Mouse (Mus musculus) lung, adult 2 months (tissue): ENCODE data around the gene Cd209g. TPM values are rescaled to one million over a fixed set of nuclear protein-coding genes. Genes with fewer than 3 reads are reported as not detected.

ENCODE experiments used
- DNase-seq: peaks from one replicate; pipeline ENCODE4 v3.0.0; 2022
- H3K4me1 ChIP-seq: fragments of 200-500 bp; 2 replicates; pipeline ENCODE4 v1.6.1; 2011; ENCODE audit warnings: low read length; ENCODE audit not compliant: control insufficient read depth, insufficient read depth
- H3K4me3 ChIP-seq: fragments of 200-500 bp; replicated peaks from 2 replicates; pipeline ENCODE3; 2011; ENCODE audit warnings: low read depth, mild to moderate bottlenecking, control low read depth, low read length; ENCODE audit errors: extremely low read depth
- CTCF ChIP-seq: fragments of 200-500 bp; IDR thresholded peaks from 2 replicates; pipeline ENCODE4 v1.5.1; 2011; ENCODE audit warnings: mild to moderate bottlenecking, low read length, control low read depth; ENCODE audit not compliant: insufficient read depth
- POLR2A ChIP-seq: fragments of 200-500 bp; IDR thresholded peaks from 2 replicates; pipeline ENCODE4 v1.6.1; 2011; ENCODE audit warnings: low read depth, mild to moderate bottlenecking, control low read depth, low read length, borderline replicate concordance; ENCODE audit errors: extremely low read depth
- WGBS: fragments of 180-500 bp; shearing (Covaris S2); methylation state at CpG from one replicate; pipeline ENCODE4 v1.1.7; 2018; 5-methylcytosine and 5-hydroxymethylcytosine counted together
- polyA plus RNA-seq: library from polyadenylated mRNA; depleted of rRNA; stranded (reverse); fragments of >200 nt; gene quantifications from 2 replicates; pipeline ENCODE4 v1.2.3, GENCODE M21; 2012; rRNA removed

Gene Cd209g
- polyA plus RNA-seq, 1 experiment = 1.8 TPM

DNA sequence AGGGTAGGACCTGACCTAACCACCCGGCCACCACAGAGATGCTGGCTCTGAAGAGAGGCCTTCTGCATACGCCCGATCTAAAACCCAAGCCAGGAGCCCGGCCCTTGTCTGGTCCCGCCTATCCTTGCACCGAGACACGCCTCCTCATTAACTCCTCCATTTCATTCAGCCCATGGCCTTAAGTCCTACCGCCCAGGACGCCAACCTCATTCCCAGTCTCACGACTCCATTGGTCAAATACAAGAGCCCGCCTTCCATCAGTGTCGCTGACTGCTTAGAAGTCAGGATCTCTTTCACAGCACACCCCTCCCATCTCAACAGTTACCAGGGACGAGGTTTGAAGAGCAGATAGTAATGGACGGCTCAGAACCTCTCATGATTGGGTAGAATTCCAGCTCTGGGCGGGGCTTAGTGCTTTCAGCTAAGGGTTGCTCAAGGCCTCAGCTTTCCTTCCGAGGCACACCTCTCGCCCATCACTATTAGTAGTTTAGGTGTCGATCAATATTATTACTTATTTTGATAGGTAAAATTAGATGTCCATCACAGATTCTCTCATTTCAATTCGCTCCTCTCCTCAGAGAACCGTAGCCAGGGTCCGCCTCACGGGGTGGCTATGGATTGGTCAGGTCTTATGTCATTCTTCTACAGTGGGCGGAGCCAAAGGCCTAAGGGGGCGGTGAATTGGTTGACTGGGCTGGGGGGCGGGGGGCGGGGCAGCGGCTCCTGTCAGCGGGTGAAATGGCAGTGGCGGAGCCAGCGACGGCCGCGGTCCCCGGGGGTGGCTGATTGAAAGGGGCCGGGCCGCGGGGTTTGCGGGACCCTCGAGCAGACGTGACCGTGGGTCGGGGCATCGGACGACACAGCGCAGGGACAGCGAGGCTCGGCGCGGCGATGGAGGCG is 32.2 kb downstream of the Cd209g start, which contains the start of gene Evi5l:
Gene Evi5l (plus strand): TSS at position 716 of the 900 bp plus-strand sequence.
- Histone ChIP-seq H3K4me1 (no peaks in the 10 kb centered on the region; the same call in 1 of the 2 replicates), H3K4me3 (peak within 1 kb of the TSS; percentile 90)
- WGBS = 1% methylated on average over 50 of the region's 51 CpGs
- TF ChIP-seq POLR2A = no peak
- TF ChIP-seq CTCF = no peak
- peak; percentile 99 for DNase-seq

DNA sequence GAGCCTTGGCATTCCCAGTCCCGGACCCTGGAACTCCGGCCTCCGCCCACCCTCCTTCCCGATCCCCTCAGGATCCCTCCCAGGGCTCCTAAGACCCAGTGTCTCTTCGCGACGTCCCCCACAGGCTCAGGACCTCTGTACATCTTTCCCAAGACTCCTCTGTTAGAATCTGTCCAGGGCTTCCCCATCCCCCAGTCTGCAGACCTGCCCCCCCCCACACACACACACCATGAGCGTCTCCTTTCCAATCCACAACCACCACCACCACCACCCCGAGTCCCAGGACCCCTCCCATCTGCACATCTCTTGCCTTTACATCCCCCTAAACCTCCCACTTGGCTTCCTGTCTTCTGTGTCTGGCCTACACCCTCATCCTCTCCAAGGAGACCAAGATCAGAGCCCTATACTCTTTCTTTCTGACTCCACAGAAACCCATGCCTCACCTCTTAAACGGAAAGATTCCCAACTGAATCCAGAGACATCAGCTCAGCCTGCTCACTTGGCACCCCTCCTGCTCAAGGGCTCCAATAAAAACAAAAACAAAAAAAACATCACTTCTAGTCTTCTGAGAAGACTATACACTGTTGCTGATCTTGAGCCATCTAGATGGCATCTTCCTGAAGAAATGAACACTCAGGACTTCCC is 33.1 kb downstream of the Cd209g start:
- WGBS = 9% methylated on average over 10 of the region's 10 CpGs
- no peaks in the 10 kb centered on the region; the same call in 1 of the 2 replicates for H3K4me1 ChIP-seq
- DNase-seq = no peak
- H3K4me3 ChIP-seq = peak overlapping the region; percentile 90
- no peak for TF ChIP-seq POLR2A
- no peak for TF ChIP-seq CTCF

- DNase-seq = no peak
- no peak overlapping the region for H3K4me3 ChIP-seq
- TF ChIP-seq POLR2A = no peak
- TF ChIP-seq CTCF = no peak
- no peaks in the 10 kb centered on the region; the same call in 1 of the 2 replicates for H3K4me1 ChIP-seq
- WGBS = 97% methylated on average over 1 of the region's 1 CpGs
Measured at GRCm38 (mm10) chr8:4167918-4168317, 34.0 kb downstream of the Cd209g start.

DNA sequence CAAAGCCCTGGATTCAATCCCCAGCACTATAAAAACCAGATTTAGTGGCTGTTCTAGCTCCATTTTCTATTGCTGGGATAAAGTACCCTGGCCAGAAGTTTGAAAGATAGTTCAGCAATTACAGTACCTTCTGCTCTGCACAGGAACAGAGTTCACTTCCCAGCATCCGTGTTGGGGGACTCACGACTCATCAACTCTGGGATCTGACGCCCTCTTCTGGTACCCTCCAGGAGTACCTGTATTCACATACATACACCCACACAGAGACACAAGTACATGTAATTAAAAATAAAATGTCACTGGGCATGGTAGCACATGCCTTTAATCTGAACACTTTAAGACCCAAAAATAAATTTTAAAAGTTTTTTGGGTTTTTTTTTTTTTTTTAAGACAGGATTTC is 38.6 kb downstream of the Cd209g start:
- H3K4me1 ChIP-seq = no peaks in the 10 kb centered on the region; the same call in 1 of the 2 replicates
- DNase-seq = no peak
- 81% methylated on average over 3 of the region's 3 CpGs for WGBS
- TF ChIP-seq POLR2A = no peak
- H3K4me3 ChIP-seq = no peak overlapping the region

GRCm38 (mm10) chr8:4174018-4174417 is 40.1 kb downstream of the Cd209g start:
- Histone ChIP-seq H3K4me3 (no peak overlapping the region), H3K4me1 (no peaks in the 10 kb centered on the region; the same call in 1 of the 2 replicates)
- no peak for DNase-seq
- WGBS = 91% methylated on average over 2 of the region's 2 CpGs
- TF ChIP-seq CTCF (no peak), POLR2A (no peak)

DNA sequence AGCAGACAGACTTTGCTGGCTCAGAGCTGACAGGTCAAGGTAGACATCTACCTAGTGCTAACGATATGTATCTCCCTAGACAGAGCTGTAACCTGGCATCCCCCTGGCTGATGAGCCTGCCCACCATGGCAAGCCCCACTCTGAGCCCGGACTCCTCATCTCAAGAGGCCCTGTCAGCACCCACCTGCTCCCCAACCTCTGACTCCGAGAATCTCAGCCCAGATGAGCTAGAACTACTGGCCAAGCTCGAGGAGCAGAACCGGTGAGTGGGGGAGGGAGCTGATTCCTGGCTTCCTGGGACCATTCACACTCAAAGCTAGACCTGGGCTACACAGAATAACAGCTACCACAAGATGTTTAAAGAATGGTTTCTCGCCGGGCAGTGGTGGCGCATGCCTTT is 49.5 kb downstream of the Cd209g start:
- Histone ChIP-seq H3K4me1 (no peaks in the 10 kb centered on the region), H3K4me3 (no peak overlapping the region)
- WGBS = 86% methylated on average over 8 of the region's 8 CpGs
- TF ChIP-seq POLR2A (no peak), CTCF (no peak)
- no peak for DNase-seq

DNA sequence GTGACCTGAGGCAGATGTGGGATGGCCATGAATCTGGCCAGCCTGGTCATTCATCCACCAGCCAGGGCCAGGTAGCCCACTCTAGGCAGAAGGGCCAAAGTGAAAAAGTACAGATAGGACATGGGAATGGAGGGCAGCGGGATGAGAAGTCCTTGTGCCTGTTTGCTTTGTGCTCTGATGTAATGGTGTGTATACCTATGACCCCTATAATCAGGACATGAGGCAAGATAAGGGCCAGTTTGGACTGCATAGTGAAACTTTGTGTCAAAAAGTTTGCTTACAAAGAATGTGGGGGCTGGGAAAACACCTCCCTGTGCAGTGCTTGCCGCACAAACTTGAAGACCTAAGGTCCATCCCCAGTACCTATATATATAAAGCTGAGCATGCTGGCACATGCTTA is 52.3 kb downstream of the Cd209g start:
- no peak for TF ChIP-seq CTCF
- TF ChIP-seq POLR2A = no peak
- no peak overlapping the region for H3K4me3 ChIP-seq
- WGBS = 82% methylated on average over 2 of the region's 2 CpGs
- no peaks in the 10 kb centered on the region for H3K4me1 ChIP-seq
- no peak for DNase-seq

Other genes starting within 250 kb of the Cd209g start
- 0.52 and 0.89 TPM in 2 replicates for gene Cd209b, start 207.3 kb upstream of the Cd209g start, polyA plus RNA-seq
- 1.2 and 2.1 TPM in 2 replicates for gene Cd209c, start 179.4 kb upstream of the Cd209g start, polyA plus RNA-seq
- 2.9 and 3.4 TPM in 2 replicates for gene Cd209f, start 28.3 kb upstream of the Cd209g start, polyA plus RNA-seq
- 12.7 and 29.1 TPM in 2 replicates for gene Evi5l, start 32.5 kb downstream of the Cd209g start, polyA plus RNA-seq
- gene Prr36, start 83.4 kb downstream of the Cd209g start, polyA plus RNA-seq = 1.4 and 1.6 TPM in 2 replicates
- 4.4 and 4.6 TPM in 2 replicates for gene Lrrc8e, start 92.7 kb downstream of the Cd209g start, polyA plus RNA-seq
- 30.8 and 49.9 TPM in 2 replicates for gene Map2k7, start 104.6 kb downstream of the Cd209g start, polyA plus RNA-seq
- 1.3 and 1.6 TPM in 2 replicates for gene Gm49320, start 104.8 kb downstream of the Cd209g start, polyA plus RNA-seq
- gene Tgfbr3l, start 114.1 kb downstream of the Cd209g start, polyA plus RNA-seq = 22.7 and 56.3 TPM in 2 replicates
- 25.0 and 34.5 TPM in 2 replicates for gene Snapc2, start 119.0 kb downstream of the Cd209g start, polyA plus RNA-seq
- 33.4 and 41.4 TPM in 2 replicates for gene Ctxn1, start 125.2 kb downstream of the Cd209g start, polyA plus RNA-seq
- gene Timm44, start 141.8 kb downstream of the Cd209g start, polyA plus RNA-seq = 32.9 and 44.6 TPM in 2 replicates
- 1.6 and 3.6 TPM in 2 replicates for gene Ccl25, start 191.1 kb downstream of the Cd209g start, polyA plus RNA-seq
- gene Elavl1, start 191.3 kb downstream of the Cd209g start, polyA plus RNA-seq = 21.1 and 23.9 TPM in 2 replicates